Mouse (Mus musculus) v-Abl transformed pro-B cells (cell line): ENCODE data around the gene Flrt1.

Experiments
- in situ Hi-C, 2 experiments: fragments of 400-800 bp; cut with MboI; formaldehyde crosslinking; loops; one replicate each; pipeline ENCODE4 v1.15.1; 2025; ENCODE audit not compliant: unreplicated experiment in 2 of 2

Flrt1 gene

DNA sequence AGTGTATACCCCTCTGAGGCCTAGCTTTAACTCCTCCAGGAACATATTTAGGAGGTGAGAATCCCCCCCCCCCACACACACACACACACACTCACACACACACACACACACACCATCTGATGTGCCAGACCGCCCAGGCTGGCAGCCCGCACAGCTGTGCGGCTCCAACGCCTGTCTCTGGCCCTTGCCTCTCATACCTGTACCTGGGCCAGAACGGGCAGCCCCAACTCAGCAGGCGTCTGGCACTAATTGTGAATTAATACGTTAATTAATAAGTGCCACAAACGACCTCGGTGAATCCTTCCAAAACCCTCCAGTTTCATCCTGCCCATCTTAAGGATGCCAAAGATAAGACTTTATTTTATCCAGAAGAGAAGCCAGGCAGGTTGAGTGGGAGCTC, 27.9 kb upstream of the Flrt1 start:
- in situ Hi-C loops = no loop called here

DNA sequence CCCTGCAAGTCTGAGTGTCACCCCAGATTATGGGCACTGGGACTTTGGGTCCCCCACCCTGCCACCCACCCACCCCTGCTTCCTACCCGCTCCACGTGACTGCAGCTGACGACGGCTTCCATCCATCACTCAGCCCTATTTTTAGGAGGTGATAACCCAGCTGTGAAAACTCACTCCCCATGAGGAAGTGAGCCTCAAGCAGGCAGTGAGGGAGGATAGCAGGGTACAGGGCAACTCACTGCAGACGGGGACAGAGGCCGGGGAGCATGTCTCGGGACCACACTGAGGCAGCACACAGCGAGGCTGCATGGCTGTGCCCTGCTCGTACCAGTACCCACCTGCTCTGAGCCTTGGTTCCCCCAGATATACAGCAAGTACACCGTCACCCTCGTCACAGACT, 24.8 kb upstream of the Flrt1 start:
- in situ Hi-C loops = no loop called here

DNA sequence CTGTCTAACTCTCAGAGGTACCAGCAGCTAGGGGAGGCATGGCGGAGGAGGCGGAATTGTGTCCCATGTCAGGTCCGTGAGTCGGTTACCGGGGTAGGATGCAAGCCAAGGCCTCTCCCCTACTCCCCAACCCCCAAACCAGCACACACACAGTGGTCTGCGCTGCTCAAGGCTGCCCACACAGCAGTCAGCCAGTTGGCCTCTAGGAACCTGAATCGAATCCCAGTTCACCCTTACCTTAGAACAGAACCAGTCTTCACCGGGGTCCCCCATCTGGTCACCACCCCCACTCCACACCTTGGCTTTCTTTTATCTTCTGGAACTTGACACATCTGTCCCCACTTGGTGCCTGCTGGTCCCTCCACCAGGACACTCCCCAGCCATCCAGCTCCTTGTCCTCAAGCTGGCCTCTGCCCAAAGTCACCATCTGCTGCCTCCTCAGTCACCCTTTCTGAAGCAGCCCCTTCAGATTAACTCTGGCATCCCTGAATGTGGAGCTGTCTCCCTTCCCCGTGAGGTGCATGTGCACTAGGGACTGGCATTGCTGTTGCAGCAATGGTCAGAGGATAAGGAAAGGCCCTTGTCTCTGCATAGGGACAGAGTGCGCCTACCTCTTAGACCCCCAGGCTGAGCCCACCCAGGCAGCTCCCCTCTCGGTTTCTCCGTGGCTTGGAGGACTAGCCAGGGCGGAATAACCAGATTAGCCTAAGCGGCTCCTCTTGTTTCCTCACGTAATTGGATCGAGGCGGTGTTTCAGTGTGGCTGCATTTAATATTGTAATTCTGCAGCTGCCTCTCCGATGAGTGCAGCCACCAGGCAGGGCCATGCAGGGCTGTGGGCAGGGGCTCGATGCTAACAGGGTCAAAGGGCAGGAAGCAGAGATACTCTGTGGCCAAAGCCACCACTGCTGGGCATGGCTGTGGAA, 23.3 kb upstream of the Flrt1 start:
- in situ Hi-C loops = no loop called here

DNA sequence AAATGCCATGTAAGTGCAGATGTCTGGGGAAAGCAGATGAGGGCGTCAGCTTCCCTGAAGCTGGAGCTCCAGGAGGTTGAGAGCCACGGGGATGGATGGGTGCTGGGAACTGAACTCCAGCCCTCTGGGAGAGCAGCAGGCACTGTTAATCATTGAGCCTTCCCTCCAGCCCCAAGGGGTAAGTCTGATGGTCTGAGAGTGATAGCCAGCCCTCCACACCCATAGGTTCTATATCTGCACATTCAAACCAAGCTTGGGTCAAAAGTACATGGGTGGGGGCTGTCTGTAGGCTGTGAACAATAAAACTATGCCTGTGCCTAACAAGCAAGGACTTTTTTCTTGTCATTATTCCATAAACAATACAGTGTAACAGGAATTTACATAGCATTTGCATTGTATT, 21.4 kb upstream of the Flrt1 start:
- in situ Hi-C loops = no loop called here

DNA sequence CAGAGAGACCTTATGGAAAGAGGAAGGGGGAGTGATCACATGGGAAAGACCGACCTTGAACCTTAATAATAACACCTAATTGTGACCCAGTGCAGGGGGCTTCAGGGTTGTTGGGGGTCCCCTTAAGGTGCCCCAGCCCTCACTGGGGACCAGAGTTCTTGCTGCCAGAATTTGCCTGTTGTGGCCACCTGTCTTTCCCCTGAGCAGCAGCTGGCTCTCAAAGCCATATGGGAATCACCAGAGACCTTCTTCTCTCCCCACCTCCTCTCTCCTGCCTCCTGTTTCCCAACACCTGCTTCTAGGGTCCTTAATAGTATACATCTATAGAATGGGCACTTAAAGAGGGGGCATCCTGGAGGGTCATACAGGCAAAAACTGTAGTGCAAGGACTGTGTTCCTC, 20.7 kb upstream of the Flrt1 start:
- in situ Hi-C loops = no loop called here

DNA sequence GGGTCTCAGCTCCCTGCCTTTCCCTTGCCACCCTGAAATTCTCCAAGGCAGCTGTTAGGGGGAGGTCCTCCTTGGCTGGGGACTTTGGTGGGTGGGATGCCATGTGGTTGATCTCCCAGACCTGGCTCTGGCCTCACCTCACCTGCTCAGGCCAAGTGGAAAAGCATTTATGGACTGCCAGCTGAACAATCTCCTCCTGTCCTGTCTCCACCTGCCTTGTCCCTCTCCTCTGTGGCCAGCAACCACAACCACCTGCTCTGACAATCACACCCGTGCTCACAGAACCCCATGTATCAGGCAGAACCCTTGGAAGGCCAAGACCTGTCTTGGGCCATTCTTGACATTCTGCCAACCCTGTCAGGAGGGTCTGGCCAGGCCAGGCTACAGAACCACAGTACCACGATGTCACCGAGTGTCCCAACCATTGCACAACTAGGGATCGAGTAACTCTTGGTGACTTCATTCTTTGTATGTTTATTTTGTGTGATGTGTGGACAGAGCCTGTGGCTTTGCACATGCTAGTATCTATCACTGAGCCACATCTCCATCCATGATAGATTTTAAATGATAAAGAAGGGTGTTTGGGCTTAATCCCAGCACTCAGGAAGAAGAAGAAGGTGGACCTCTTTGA, 20.1 kb upstream of the Flrt1 start:
- in situ Hi-C loops = no loop called here

DNA sequence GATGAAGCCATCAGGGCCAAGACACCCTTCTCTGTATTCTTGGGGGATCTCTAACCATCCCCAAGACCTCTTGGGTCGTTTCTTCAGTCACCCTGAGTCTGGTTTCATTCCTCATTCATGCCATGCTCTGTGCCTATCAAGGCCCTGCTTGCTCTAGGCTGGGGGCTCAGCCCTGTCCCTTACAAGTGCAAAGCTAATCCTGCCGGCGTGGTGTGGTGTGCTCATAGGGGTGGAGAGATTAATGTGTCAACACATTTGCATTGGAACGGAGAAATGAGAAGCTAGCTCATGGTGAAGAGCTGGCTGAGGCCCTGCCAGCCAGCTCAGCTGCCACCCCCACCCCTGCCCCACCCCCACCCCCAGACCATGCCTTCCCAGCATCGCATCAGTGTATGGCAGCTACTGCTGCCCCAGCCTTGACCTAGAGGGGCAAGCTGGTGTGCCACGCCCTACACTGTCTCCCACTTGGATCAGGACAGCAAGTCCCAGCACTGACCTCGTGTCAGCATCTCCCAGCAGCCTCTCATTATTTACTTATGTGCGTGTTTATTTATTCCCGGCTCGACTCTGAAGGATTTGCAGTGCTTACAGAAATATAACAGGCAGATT, 17.3 kb upstream of the Flrt1 start:
- in situ Hi-C loops = no loop called here

DNA sequence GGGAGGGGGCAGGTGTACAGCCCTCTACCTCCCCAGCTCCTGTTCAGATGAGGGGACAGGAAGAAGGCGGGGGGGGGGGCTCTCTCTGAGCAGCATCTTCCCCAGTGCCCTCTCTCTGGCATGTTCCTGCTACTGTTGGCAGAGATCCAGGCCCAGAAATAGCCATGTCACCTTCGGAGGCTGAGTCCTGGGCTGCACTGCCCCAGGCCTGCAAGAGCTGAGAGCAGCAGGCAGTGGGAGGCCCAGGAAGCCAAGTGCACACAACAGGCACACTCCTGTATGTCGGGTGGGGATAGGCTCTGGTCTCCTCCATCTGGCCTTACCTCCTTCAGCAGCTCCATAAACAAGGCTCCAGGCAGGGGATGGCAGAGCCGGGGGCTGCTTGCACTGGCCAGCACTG, 16.7 kb upstream of the Flrt1 start:
- in situ Hi-C loops = no loop called here

DNA sequence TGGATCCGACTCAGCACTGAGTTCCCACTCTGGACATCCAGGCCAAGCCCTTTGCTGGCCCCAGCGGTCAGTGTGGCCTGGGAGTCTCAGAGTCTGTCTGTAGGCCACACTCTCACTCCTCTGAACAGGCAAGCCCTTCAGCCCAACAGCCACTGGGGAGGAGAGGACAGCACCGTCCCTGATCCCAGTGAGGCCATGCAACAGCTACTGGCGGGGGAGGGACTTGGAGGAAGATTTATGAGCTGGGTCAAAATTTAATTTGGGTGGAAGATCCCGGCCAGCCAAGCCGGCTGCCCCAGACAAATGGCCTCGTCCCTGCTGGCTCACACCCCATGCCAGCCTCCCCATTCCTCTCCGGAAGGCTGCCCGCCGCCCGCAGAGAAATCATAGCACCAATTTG, 15.7 kb upstream of the Flrt1 start:
- in situ Hi-C loops = no loop called here

DNA sequence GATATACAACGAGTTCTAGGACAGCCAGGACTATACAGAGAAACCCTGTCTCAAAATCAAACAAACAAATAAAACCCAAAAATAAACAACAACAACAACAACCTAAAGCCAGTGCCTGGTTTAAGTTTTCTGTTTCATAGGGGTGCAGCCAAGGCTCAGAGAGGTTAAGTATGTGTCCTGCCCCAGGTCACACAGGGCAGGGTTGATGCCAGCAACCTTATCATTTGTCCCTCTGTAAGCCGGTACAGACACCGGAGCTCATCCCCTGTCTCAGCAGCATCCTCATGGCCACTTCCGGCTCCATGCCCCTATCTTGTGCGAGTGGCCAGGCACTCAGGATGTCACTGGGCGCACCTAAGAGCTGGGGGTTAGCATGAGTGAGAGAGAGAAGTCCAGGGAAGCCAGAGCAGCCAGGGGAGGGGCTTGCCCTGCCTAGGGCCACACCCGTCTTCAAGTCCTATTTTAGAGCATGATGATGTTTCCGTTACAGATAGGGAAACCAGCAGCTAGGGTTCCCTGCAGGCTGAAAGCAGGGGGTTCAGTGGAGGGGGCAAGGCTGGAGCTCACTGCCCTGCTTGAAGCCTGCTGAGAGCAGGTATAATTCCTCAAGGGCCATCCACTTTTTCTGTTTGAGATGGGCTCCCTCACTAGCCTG, 12.3 kb upstream of the Flrt1 start:
- in situ Hi-C loops = no loop called here

DNA sequence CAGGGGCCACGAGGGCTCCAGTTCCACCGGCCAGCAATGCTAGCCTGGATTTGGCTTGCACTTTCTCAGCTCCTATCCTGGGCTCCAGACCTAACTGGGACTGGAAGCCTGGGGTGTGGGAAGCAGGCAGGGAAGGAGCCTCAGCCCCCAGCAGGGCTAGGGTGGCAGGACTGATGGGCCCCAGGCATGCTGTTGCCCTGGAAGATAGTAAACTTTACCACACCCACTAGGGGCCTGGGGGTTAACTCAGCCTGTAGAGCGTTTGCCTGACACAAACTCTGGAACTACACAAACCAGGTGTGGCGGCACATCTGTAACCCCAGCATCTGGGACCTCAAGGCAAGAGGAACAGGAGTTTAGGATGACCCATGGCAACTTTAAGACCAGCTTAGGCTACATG, 11.6 kb upstream of the Flrt1 start:
- in situ Hi-C loops = no loop called here

DNA sequence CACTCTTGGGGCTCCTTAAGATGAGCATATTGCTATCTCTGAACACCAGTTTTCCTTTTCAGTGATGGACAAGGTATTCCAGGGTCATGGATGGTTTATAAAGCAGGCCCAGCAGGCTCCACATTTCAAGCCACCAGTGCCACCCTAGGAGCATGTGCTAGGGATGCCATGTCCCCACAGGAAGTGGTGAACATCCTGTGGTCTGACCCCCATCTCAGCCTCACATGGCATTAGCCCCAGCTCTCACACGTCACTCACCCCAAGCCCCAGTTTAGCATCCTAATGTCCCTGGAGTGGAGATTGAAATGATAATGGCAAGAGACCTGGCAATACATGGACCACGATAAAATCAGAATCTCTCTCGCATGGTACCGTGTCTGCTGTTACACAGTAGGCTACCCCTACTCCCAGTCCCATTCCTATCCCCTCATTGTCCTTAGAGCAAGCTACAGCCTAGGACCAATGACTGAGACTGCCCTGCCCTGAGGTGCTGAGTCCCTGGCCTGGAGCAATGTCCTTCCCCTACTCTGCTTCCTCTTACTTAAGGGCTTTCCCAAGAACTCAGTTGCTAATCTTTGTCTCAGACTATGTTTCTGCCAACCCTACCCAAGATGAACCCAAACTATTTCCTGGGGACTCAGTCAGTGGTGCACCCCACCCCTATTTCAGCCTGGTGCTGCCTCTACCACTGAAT, 10.7 kb upstream of the Flrt1 start:
- in situ Hi-C loops = no loop called here

DNA sequence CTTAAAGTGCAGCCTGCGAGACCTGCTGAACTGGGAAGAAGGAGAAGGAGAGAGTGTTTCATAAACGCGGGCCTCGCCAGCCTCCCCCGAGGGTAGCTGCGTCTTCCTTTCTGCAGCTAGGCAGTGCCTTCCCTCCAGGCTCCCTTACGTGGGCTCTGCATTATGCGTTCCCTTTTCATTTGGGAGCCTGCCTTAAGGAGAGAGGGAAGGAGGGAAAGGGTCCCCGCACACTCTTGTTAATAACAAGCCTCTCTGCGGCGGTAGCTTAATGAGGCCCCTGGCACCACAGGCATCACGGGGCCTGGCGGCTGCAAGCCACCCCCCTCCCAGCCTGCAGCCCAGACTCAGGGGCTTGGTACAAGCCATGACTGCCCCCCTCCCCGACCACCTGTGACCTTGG, 8.0 kb upstream of the Flrt1 start:
- in situ Hi-C loops = no loop called here

DNA sequence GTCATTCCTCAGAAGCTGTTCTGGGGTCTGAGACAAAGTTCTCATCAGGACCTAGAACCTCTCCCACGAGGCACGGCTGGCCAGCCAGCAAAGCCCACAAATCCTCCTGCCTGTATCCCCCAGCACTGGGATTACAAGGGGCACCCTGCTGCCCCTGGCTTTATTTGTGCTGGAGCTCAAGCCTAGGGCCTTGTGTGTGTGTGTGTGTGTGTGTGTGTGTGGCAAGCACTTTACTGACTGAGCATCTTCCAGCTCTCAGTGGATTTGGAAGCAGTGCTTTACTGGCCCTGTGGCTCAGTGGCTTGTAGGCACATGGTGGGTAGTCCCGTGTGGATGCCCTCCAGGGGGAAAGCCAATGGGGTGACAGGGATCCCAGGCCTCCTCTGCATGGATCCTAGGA, 7.1 kb upstream of the Flrt1 start:
- in situ Hi-C loops = no loop called here

DNA sequence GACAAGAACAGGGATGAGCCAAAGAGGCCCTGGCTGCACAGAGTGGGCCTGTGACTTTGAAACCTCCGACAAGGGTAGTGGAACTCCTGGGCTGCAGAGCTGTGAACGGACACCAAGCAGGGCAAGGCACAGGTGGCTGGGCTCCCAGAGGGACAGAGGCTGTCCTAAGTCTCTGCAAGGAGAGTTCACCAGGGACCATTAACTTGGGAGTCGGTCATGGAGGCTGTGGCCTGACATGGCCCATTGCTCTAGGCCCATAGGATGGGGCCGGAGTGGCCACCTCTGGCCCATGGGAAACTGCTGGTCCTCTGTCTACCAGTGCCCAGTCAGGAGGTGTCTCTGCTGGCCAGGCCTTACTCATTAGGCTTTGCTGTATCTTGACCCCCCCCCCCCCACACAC, 6.2 kb upstream of the Flrt1 start:
- in situ Hi-C loops = no loop called here

DNA sequence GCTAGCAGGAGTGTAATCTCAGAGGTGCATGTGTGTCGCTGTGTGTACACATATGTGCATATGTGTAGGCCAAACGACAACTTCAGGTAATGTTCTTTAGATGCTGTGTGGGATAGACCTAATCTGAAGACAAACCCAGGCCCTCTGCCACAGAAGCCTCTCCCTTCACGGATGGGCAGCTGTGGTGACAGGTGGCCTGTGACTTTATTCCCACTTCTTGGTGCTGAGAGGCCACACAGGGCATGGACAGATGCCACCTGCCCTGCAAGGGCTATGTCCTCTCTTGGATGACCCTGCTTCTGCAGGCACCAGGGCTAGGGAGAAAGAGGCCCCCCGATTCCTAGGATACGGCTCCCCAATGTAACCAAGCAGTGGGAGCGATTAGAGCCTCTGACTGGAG, 5.8 kb upstream of the Flrt1 start:
- in situ Hi-C loops = no loop called here

DNA sequence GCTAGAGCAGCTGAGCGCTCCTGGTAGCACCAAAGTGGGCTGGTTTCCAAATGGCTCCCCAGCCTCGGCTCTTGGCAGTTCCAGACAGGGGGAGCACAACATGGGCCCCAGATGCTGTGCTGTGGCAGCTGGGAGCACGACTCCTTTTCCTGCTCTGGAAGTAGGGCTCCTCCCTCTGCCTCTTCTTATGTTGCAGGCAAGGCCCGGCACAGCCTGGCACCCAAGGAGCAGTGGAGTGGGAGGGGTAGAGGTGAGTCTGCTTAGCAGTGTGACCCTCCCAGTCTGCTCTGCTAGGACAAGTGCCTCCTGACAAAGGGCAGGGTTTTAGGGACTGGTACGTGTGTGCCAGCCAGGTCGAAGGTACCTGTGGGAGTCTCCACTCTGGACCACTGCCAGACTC, 5.3 kb upstream of the Flrt1 start:
- in situ Hi-C loops = no loop called here

DNA sequence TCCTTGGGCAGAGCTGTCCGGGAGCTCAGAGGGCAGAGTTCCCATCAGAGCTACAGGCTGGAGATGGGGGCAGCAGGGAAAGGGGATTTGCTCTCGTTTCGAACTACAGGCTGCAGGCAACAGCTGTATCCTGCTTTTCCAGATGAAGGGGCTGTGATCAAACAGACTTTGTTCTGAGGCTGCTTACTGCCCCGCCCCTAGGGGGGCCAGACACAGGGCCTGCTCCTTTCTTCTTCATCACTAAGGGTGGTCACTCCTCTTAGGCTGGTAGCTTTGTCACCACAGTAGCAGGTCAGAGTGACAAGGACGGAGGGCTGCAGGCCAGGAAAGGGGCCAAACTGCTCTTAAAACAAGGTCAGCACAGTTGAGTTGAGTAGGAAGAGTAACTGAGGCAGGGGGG, 4.6 kb upstream of the Flrt1 start:
- in situ Hi-C loops = no loop called here

DNA sequence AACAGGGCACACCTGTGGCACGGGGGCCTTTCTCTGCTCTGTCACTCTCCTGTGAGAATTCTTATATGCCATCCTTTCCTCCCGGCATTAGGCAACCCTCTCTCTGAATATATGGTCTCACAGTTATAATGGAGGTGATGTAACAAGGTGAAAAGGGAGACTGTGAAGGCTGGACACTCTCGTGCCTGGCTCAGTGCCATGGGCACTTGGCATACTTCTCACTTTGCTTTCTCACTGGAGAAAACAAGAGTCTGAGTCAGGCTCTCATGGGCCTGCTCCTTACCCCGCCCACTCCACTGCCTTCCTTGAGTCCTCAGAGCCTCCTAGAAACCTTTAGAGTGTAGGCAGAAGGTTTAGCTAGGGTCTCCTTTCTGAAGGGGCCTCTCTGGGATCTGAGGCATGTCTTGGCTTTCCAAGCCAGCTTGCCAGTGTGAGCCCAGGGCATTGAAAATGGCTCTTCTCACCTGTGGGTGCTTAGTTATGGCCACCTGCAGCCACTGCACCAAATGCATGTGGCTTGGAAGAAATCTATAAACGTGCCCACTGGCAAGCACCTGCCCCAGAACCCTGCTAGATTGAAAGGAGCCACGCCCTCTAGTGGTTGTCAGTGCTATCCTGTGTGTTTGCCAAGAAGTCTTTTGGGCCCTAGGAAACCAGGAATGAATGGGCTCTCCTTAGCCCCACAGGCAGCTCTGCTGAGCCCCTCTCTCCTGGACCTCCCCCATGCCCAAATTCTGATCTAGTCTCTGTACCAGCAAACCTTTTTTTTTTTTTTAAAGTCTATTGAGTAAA, 2.8 kb upstream of the Flrt1 start:
- in situ Hi-C loops = no loop called here

DNA sequence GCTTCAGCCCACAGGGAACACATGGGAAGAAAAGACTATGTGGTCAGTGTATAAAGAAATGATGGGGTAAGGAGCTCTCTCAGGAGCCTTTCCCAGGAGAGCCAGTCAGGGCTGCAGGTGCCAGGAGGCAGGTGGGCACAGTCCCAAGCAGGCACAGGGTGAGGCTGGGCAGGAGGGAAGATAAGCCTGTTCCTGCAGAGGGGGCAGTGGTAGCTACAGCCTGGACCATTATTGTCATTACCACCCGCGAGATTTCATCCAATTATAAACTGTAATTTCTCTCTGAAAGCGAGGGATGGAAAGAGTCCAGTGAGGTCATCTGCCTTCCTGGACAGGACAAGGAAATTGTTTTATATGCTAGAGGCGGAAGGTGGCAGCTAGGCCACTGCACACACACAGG, 1.6 kb upstream of the Flrt1 start:
- in situ Hi-C loops = no loop called here
